Comparison of ENCODE assay signal across 8 mouse cellular contexts in the genomic region with DNA sequence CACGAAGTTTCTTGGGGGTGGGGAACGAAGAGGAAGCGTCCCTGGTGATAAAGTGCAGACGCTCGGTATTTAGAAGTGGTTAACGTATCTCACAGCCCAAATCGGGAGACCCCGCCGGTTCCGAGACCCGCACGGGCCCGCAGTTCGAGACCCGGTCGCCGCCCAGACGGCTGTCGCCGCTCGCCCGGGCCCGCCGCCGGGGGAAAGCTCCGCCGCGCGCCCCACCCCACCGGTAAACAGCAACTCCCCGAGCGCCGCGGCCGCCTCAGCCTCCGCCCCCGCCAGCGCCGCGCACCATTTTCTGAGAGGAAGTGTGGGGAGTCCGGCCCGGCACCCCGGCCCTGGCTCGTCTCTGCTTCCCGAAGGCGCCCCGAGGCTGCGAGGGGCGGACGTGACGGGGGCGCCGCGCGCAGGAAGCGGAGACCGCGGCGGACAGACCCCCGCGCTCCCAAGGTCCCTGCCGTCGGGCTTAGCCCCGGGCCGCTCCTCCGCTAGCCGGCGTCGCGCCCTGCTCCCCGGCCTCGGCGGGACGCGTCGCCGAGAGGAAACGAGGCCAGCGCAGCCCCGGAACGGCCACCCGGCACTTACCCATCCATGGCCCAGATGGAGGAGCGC. TPM values are rescaled to one million over a fixed set of nuclear protein-coding genes. Genes with fewer than 3 reads are reported as not detected.
A peak's percentile ranks its signal among the peaks of the same experiment; 100 is the strongest.
DNase-seq lines count a peak whose midpoint lies in the region; ATAC-seq and TF ChIP-seq lines count a peak whose summit lies in the region.

No protein-coding gene starts in this region.

- H3K36me3 ChIP-seq in G1E (replicated peaks) = peaks cover 2% of the 10 kb centered on the region
- no peaks in the 10 kb centered on the region for H3K36me3 ChIP-seq in forebrain, embryonic 14.5 days (ENCODE audit: control insufficient read depth, insufficient read depth, low read length)

- no peak for TF ChIP-seq POLR2A in lung, adult 2 months (IDR thresholded peaks at IDR 0.05; ENCODE audit: borderline replicate concordance, extremely low read depth, low read depth, low read length)

- H3K27me3 ChIP-seq in G1E (ENCODE audit: insufficient read depth, low read length) = no peaks in the 10 kb centered on the region
- 0 out of 2 replicates have a peak, but pooled peaks cover 3% of the 10 kb centered on the region for H3K27me3 ChIP-seq in forebrain, embryonic 14.5 days (replicated peaks; ENCODE audit: control insufficient read depth, insufficient read depth, low read length)

- peak overlapping the region; percentile 86 for H3K27ac ChIP-seq in forebrain, embryonic 14.5 days (ENCODE audit: low read depth, low read length)

- peaks cover 21% of the 10 kb centered on the region for H3K4me1 ChIP-seq in G1E (ENCODE audit: insufficient read depth, low read depth, low read length)
- peaks cover 8% of the 10 kb centered on the region for H3K4me1 ChIP-seq in forebrain, embryonic 14.5 days (ENCODE audit: control insufficient read depth, insufficient read depth, low read length)
- H3K4me1 ChIP-seq in lung, adult 2 months (ENCODE audit: control insufficient read depth, insufficient read depth, low read length) = peaks cover 5% of the 10 kb centered on the region; the same call in 1 of the 2 replicates

- intact Hi-C loops in heart, postnatal 14 days (cut with DNase I) = loop anchor here (2.0 kb wide), 1 partner anchor 360 kb away; a partner anchor contains a TSS

- no peak for ATAC-seq in G1E (ENCODE audit: extremely low read depth, insufficient number of reproducible peaks, low FRiP score, poor library complexity, severe bottlenecking)
- ATAC-seq in forebrain, embryonic 14.5 days = peak; percentile 87; the same call in 1 of the 2 replicates
- ATAC-seq in neutrophil, adult 5-6 weeks (ENCODE audit: extremely low read depth, insufficient number of reproducible peaks, low FRiP score, poor library complexity, severe bottlenecking) = peak; percentile 40; the same call in 1 of the 2 replicates

- no peaks in the 10 kb centered on the region for H3K9me3 ChIP-seq in G1E (replicated peaks)
- no peaks in the 10 kb centered on the region for H3K9me3 ChIP-seq in forebrain, embryonic 14.5 days (replicated peaks; ENCODE audit: control insufficient read depth, low read length)

- H3K4me3 ChIP-seq in G1E (ENCODE audit: low read depth, low read length) = peak overlapping the region; percentile 95
- H3K4me3 ChIP-seq in forebrain, embryonic 14.5 days (ENCODE audit: low read depth, low read length) = peak overlapping the region; percentile 83
- peak overlapping the region; percentile 96 for H3K4me3 ChIP-seq in lung, adult 2 months (replicated peaks; ENCODE audit: extremely low read depth, low read depth, low read length)

- peak; percentile 29 for DNase-seq in G1E (ENCODE audit: low spot score)
- DNase-seq in c-Kit-positive CD71-positive TER-119-positive erythroid progenitor cells, embryonic 14.5 days (ENCODE audit: low spot score) = peak; percentile 61
- DNase-seq in forebrain, embryonic 14.5 days (ENCODE audit: low spot score) = peak; percentile 52
- DNase-seq in heart, postnatal 14 days = peak; percentile 77 to 85
- DNase-seq in layer of hippocampus, adult 18-20 months (ENCODE audit: low spot score in 2 of 2) = peak; percentile 54 to 55
- DNase-seq in lung, adult 2 months = peak; percentile 83
- peak; percentile 76 to 78 for DNase-seq in thymus, postnatal 10 days (ENCODE audit: low spot score in 2 of 2)

- TF ChIP-seq CTCF in G1E (IDR thresholded peaks at IDR 0.05; ENCODE audit: low read depth, low read length) = no peak
- TF ChIP-seq CTCF in lung, adult 2 months (IDR thresholded peaks at IDR 0.05; ENCODE audit: insufficient read depth, low read length) = no peak

- H3K4me2 ChIP-seq in forebrain, embryonic 14.5 days (ENCODE audit: low read length) = peak overlapping the region; percentile 81

- H3K9ac ChIP-seq in forebrain, embryonic 14.5 days (ENCODE audit: low read length) = peak overlapping the region; percentile 85

- WGBS in forebrain, embryonic 14.5 days = under 1% methylated on average over 82 of the region's 83 CpGs
- under 1% methylated on average over 81 of the region's 83 CpGs for WGBS in lung, adult 2 months

RNA-seq across cellular contexts. Expression of a gene that starts 0.5 kb away (rescaled TPM):
- total RNA-seq in G1E (2014; fragmentation: Nextera tagmentation) = 569 and 608 TPM in 2 replicates
- 323 and 358 TPM in 2 replicates for total RNA-seq in G1E (2017)
- polyA plus RNA-seq in G1E (2012) = 135 and 136 TPM in 2 replicates
- 22.9 and 23.5 TPM in 2 replicates for polyA plus RNA-seq in forebrain, embryonic 14.5 days (2014; fragmentation: Nextera tagmentation; extraction: Ambion mirVana)
- total RNA-seq in heart, postnatal 14 days (2021) = 10 to 100 TPM; 44.2 to 46.5 TPM
- total RNA-seq in layer of hippocampus, adult 18-20 months (2021) = 10 to 100 TPM; 37.4 to 41.8 TPM
- 30.3 and 40.5 TPM in 2 replicates for polyA plus RNA-seq in lung, adult 2 months (2012; rRNA removed)
- total RNA-seq in neutrophil, adult 5-6 weeks (2017) = 319 and 353 TPM in 2 replicates

RNA-seq across cellular contexts. Expression of a gene that starts 32.7 kb away (rescaled TPM):
- total RNA-seq in G1E (2014; fragmentation: Nextera tagmentation) (25.0 and 38.5 TPM in 2 replicates), G1E (2017) (17.9 and 18.5 TPM in 2 replicates)
- 1.9 and 2.0 TPM in 2 replicates for polyA plus RNA-seq in G1E (2012)
- polyA plus RNA-seq in forebrain, embryonic 14.5 days (2014; fragmentation: Nextera tagmentation; extraction: Ambion mirVana) = 18.6 and 22.5 TPM in 2 replicates
- 100 to 1,000 TPM; 247 to 266 TPM for total RNA-seq in heart, postnatal 14 days (2021)
- 10 to 100 TPM; 26.2 to 28.6 TPM for total RNA-seq in layer of hippocampus, adult 18-20 months (2021)
- polyA plus RNA-seq in lung, adult 2 months (2012; rRNA removed) = 7.5 and 16.1 TPM in 2 replicates
- 17.7 and 19.1 TPM in 2 replicates for total RNA-seq in neutrophil, adult 5-6 weeks (2017)

Comparison
In these comparisons a context has a peak if more than half of its experiments do, and no peak if none do; other contexts are left out.
1. DNase-seq: peak in every context shown above with its lines; median percentile 83 in lung, adult 2 months; 81 in heart, postnatal 14 days; 77 in thymus, postnatal 10 days; 61 in c-Kit-positive CD71-positive TER-119-positive erythroid progenitor cells, embryonic 14.5 days; 54 in layer of hippocampus, adult 18-20 months; 52 in forebrain, embryonic 14.5 days; 29 in G1E.
2. RNA of a gene that starts 32.7 kb away (total RNA-seq): 247 to 266 TPM in heart, postnatal 14 days; 26.2 to 28.6 TPM in layer of hippocampus, adult 18-20 months, 17.9 to 38.5 TPM in G1E and 17.7 to 19.1 TPM in neutrophil, adult 5-6 weeks; every median in the first group is over 4 times any median in the second.
3. Peak in every context shown above with its lines, with median percentiles within 50 percentile points of each other: H3K4me3 ChIP-seq.